Mouse (Mus musculus) G1E (cell line): ENCODE data around the gene Pfpl.

Experiments
- CTCF ChIP-seq: IDR thresholded peaks from 2 replicates; pipeline ENCODE4 v1.5.1; 2012; ENCODE audit warnings: low read depth, low read length, inconsistent platforms, mixed read lengths
- GATA1 ChIP-seq: IDR thresholded peaks from 2 replicates; pipeline ENCODE4 v1.6.1; 2012; ENCODE audit warnings: borderline replicate concordance, low read length, inconsistent platforms, mixed read lengths
- GATA2 ChIP-seq: IDR thresholded peaks from 2 replicates; pipeline ENCODE4 v1.6.1; 2012; ENCODE audit warnings: low read depth, low read length, inconsistent platforms, borderline replicate concordance
- TAL1 ChIP-seq: conservative IDR thresholded peaks from 2 replicates; pipeline ENCODE4 v1.6.1; 2012; ENCODE audit warnings: low read depth, low read length, inconsistent platforms, mixed read lengths

- TF ChIP-seq CTCF: no peak
- TF ChIP-seq TAL1: no peak
- TF ChIP-seq GATA1: no peak
- TF ChIP-seq GATA2: no peak
Observed at GRCm38 (mm10) chr19:12386979-12387378, 40.7 kb upstream of the Pfpl start, which contains the start of gene Olfr1440.
